In genomic region chr7:144861769-144862070, GRCm38 (mm10) we compare ENCODE assay signal across 10 mouse cellular contexts. TPM values are rescaled to one million over a fixed set of nuclear protein-coding genes. Genes with fewer than 3 reads are reported as not detected.
DNase-seq lines count a peak whose midpoint lies in the region; ATAC-seq and TF ChIP-seq lines count a peak whose summit lies in the region.
"Had no signal": no experiment of that assay in that cellular context is flagged by ENCODE, and none has a peak within 500 bp of the region (broad histone marks: within the 10 kb centered on the region; RNA-seq: fewer than 3 reads in every experiment).

No protein-coding gene starts in this region.

- H3K4me2 ChIP-seq in heart, embryonic 14.5 days (ENCODE audit: low read length), result peak overlapping the region; percentile 47
- peak overlapping the region; percentile 19; the same call in 1 of the 2 replicates for H3K4me2 ChIP-seq in forebrain, postnatal 0 days (ENCODE audit: low read depth)
- peak overlapping the region; percentile 41 for H3K4me2 ChIP-seq in midbrain, embryonic 13.5 days (replicated peaks)

- no peaks in the 10 kb centered on the region for H3K36me3 ChIP-seq in heart, embryonic 14.5 days (ENCODE audit: control insufficient read depth, insufficient read depth, low read length)
- H3K36me3 ChIP-seq in G1E (replicated peaks), result no peaks in the 10 kb centered on the region
- no peaks in the 10 kb centered on the region for H3K36me3 ChIP-seq in forebrain, postnatal 0 days (ENCODE audit: insufficient read depth)
- no peaks in the 10 kb centered on the region for H3K36me3 ChIP-seq in midbrain, embryonic 13.5 days

- peaks cover 0 to 9% of the 10 kb centered on the region in 2 experiments; a peak in 3 of 4 replicates for H3K4me1 ChIP-seq in heart, embryonic 14.5 days (ENCODE audit: control insufficient read depth in 2 of 2, insufficient read depth in 2 of 2, low read length in 2 of 2)
- H3K4me1 ChIP-seq in G1E (ENCODE audit: insufficient read depth, low read depth, low read length), result peaks cover 43% of the 10 kb centered on the region
- H3K4me1 ChIP-seq in forebrain, postnatal 0 days (ENCODE audit: insufficient read depth), result no peaks in the 10 kb centered on the region
- H3K4me1 ChIP-seq in midbrain, embryonic 13.5 days (replicated peaks), result peaks cover 14% of the 10 kb centered on the region

- peaks cover 84% of the 10 kb centered on the region for H3K27me3 ChIP-seq in heart, embryonic 14.5 days (ENCODE audit: control insufficient read depth, insufficient read depth, low read length)
- peaks cover 73% of the 10 kb centered on the region for H3K27me3 ChIP-seq in G1E (ENCODE audit: insufficient read depth, low read length)
- H3K27me3 ChIP-seq in forebrain, postnatal 0 days (ENCODE audit: insufficient read depth, low read length), result peaks cover 59% of the 10 kb centered on the region
- H3K27me3 ChIP-seq in midbrain, embryonic 13.5 days, result peaks cover 90% of the 10 kb centered on the region

- no peak for TF ChIP-seq CTCF in G1E (IDR thresholded peaks at IDR 0.05; ENCODE audit: low read depth, low read length)
- no peak for TF ChIP-seq CTCF in forebrain, postnatal 0 days (IDR thresholded peaks at IDR 0.05; ENCODE audit: low read depth)

- H3K4me3 ChIP-seq in heart, embryonic 14.5 days (ENCODE audit: control insufficient read depth in 1 of 2, insufficient read depth in 1 of 2, low read depth in 1 of 2, low read length in 2 of 2), result peak overlapping the region in 1 of 2 experiments; percentile 27; a peak in 3 of 4 replicates
- peak overlapping the region; percentile 46; the same call in 1 of the 2 replicates for H3K4me3 ChIP-seq in G1E (ENCODE audit: low read depth, low read length)
- H3K4me3 ChIP-seq in forebrain, postnatal 0 days (ENCODE audit: low read depth, low read length), result peak overlapping the region; percentile 16; the same call in 1 of the 2 replicates
- H3K4me3 ChIP-seq in midbrain, embryonic 13.5 days (replicated peaks), result peak overlapping the region; percentile 29

- ATAC-seq in heart, embryonic 14.5 days (ENCODE audit: insufficient number of reproducible peaks, insufficient read depth, low FRiP score, low read depth), result no peak
- ATAC-seq in G1E (ENCODE audit: extremely low read depth, insufficient number of reproducible peaks, low FRiP score, poor library complexity, severe bottlenecking), result no peak
- ATAC-seq in forebrain, postnatal 0 days, result no peak
- no peak for ATAC-seq in midbrain, embryonic 13.5 days
- no peak for ATAC-seq in erythroid progenitor cell, adult 5-6 weeks (replicated peaks; ENCODE audit: low FRiP score, poor library complexity, severe bottlenecking)

- no peak overlapping the region for H3K27ac ChIP-seq in heart, embryonic 14.5 days (replicated peaks in 1 of 2; ENCODE audit: control insufficient read depth in 1 of 2, insufficient read depth in 1 of 2, low read depth in 2 of 2, low read length in 2 of 2)
- no peak overlapping the region for H3K27ac ChIP-seq in forebrain, postnatal 0 days (ENCODE audit: low read depth, low read length)
- no peak overlapping the region for H3K27ac ChIP-seq in midbrain, embryonic 13.5 days

- under 1% methylated on average over 27 of the region's 28 CpGs for WGBS in heart, embryonic 14.5 days
- under 1% methylated on average over 27 of the region's 28 CpGs for WGBS in forebrain, postnatal 0 days
- under 1% methylated on average over 27 of the region's 28 CpGs for WGBS in midbrain, embryonic 13.5 days

- H3K9ac ChIP-seq in heart, embryonic 14.5 days (ENCODE audit: low read length), result no peak overlapping the region
- H3K9ac ChIP-seq in forebrain, postnatal 0 days, result no peak overlapping the region
- H3K9ac ChIP-seq in midbrain, embryonic 13.5 days (replicated peaks), result no peak overlapping the region

- DNase-seq in heart, adult 11 months, result no peak
- DNase-seq in G1E (ENCODE audit: low spot score), result no peak
- DNase-seq in forebrain, postnatal 0 days, result no peak
- DNase-seq in cerebellum, adult 9-11 months, result no peak
- DNase-seq in adrenal gland, adult (ENCODE audit: inconsistent age in 2 of 2, low spot score in 1 of 2), result no peak

- H3K9me3 ChIP-seq in heart, embryonic 14.5 days (ENCODE audit: control insufficient read depth, low read length), result no peaks in the 10 kb centered on the region
- H3K9me3 ChIP-seq in G1E (replicated peaks), result peaks cover 13% of the 10 kb centered on the region
- no peaks in the 10 kb centered on the region for H3K9me3 ChIP-seq in forebrain, postnatal 0 days (ENCODE audit: low read length)
- H3K9me3 ChIP-seq in midbrain, embryonic 13.5 days, result no peaks in the 10 kb centered on the region

RNA-seq across cellular contexts. Expression of gene Fgf4, which starts 14.6 kb away (rescaled TPM):
- polyA plus RNA-seq in heart, embryonic 14.5 days (2014; fragmentation: Nextera tagmentation; extraction: Ambion mirVana), result not detected in 2 replicates
- total RNA-seq in G1E (2014; fragmentation: Nextera tagmentation), result not detected in 2 replicates
- not detected in 2 replicates for total RNA-seq in G1E (2017)
- not detected in 2 replicates for polyA plus RNA-seq in G1E (2012)
- total RNA-seq in forebrain, postnatal 0 days (2014; rRNA removed), result not detected in 2 replicates
- polyA plus RNA-seq in forebrain, postnatal 0 days (2015; fragmentation: Nextera tagmentation; extraction: Ambion mirVana), result not detected in 2 replicates
- not detected in 2 replicates for polyA plus RNA-seq in midbrain, embryonic 13.5 days (2015; fragmentation: Nextera tagmentation; extraction: Ambion mirVana)
- total RNA-seq in erythroid progenitor cell, adult 5-6 weeks (2015; ENCODE audit: low replicate concordance), result not detected in 2 replicates
- not detected in 2 replicates for total RNA-seq in erythroid progenitor cell, adult 5-6 weeks (2017; ENCODE audit: low replicate concordance)
- total RNA-seq: CH12.LX; left cerebral cortex, postnatal 10 days had no signal

RNA-seq across cellular contexts. Expression of gene Fgf3, which starts 23.8 kb away (rescaled TPM):
- not detected in 2 replicates for polyA plus RNA-seq in heart, embryonic 14.5 days (2014; fragmentation: Nextera tagmentation; extraction: Ambion mirVana)
- total RNA-seq in G1E (2014; fragmentation: Nextera tagmentation), result 0.68 and 2.5 TPM in 2 replicates
- 6.2 and 10.3 TPM in 2 replicates for total RNA-seq in G1E (2017)
- 14.1 and 14.8 TPM in 2 replicates for polyA plus RNA-seq in G1E (2012)
- total RNA-seq in forebrain, postnatal 0 days (2014; rRNA removed), result 1.8 and 6.1 TPM in 2 replicates
- polyA plus RNA-seq in forebrain, postnatal 0 days (2015; fragmentation: Nextera tagmentation; extraction: Ambion mirVana), result 1.5 and 1.9 TPM in 2 replicates
- 5.9 and 7.6 TPM in 2 replicates for polyA plus RNA-seq in midbrain, embryonic 13.5 days (2015; fragmentation: Nextera tagmentation; extraction: Ambion mirVana)
- 0.36 TPM in 1 of 2 replicates, not detected in the other for total RNA-seq in erythroid progenitor cell, adult 5-6 weeks (2015; ENCODE audit: low replicate concordance)
- total RNA-seq in erythroid progenitor cell, adult 5-6 weeks (2017; ENCODE audit: low replicate concordance), result 1.1 TPM in 1 of 2 replicates, not detected in the other
- total RNA-seq: CH12.LX had no signal

RNA-seq across cellular contexts. Expression of gene Fgf15, which starts 34.6 kb away (rescaled TPM):
- not detected in 2 replicates for polyA plus RNA-seq in heart, embryonic 14.5 days (2014; fragmentation: Nextera tagmentation; extraction: Ambion mirVana)
- total RNA-seq in G1E (2014; fragmentation: Nextera tagmentation) (121 and 129 TPM in 2 replicates), G1E (2017) (34.6 and 38.9 TPM in 2 replicates)
- 39.2 and 48.5 TPM in 2 replicates for polyA plus RNA-seq in G1E (2012)
- total RNA-seq in forebrain, postnatal 0 days (2014; rRNA removed), result 2.5 and 4.0 TPM in 2 replicates
- 5.0 and 6.1 TPM in 2 replicates for polyA plus RNA-seq in forebrain, postnatal 0 days (2015; fragmentation: Nextera tagmentation; extraction: Ambion mirVana)
- polyA plus RNA-seq in midbrain, embryonic 13.5 days (2015; fragmentation: Nextera tagmentation; extraction: Ambion mirVana), result 61.2 and 66.9 TPM in 2 replicates
- total RNA-seq in erythroid progenitor cell, adult 5-6 weeks (2015; ENCODE audit: low replicate concordance), result not detected in 2 replicates
- not detected in 2 replicates for total RNA-seq in erythroid progenitor cell, adult 5-6 weeks (2017; ENCODE audit: low replicate concordance)
- total RNA-seq: CH12.LX; left cerebral cortex, postnatal 10 days had no signal

RNA-seq across cellular contexts. Expression of gene LTO1, which starts 53.2 kb away (rescaled TPM):
- polyA plus RNA-seq in heart, embryonic 14.5 days (2014; fragmentation: Nextera tagmentation; extraction: Ambion mirVana), result 16.1 and 19.2 TPM in 2 replicates
- total RNA-seq in G1E (2014; fragmentation: Nextera tagmentation) (13.7 and 15.2 TPM in 2 replicates), G1E (2017) (26.8 and 34.0 TPM in 2 replicates)
- 27.9 TPM in 2 replicates for polyA plus RNA-seq in G1E (2012)
- total RNA-seq in forebrain, postnatal 0 days (2014; rRNA removed), result 21.7 and 22.4 TPM in 2 replicates
- polyA plus RNA-seq in forebrain, postnatal 0 days (2015; fragmentation: Nextera tagmentation; extraction: Ambion mirVana), result 16.4 and 17.6 TPM in 2 replicates
- 36.4 and 37.8 TPM in 2 replicates for polyA plus RNA-seq in midbrain, embryonic 13.5 days (2015; fragmentation: Nextera tagmentation; extraction: Ambion mirVana)
- 5.4 and 10.8 TPM in 2 replicates for total RNA-seq in erythroid progenitor cell, adult 5-6 weeks (2015; ENCODE audit: low replicate concordance)
- total RNA-seq in erythroid progenitor cell, adult 5-6 weeks (2017; ENCODE audit: low replicate concordance), result 27.9 and 85.0 TPM in 2 replicates
